Mouse (Mus musculus) cerebellum, adult 11-12 months (tissue): Measurements from ENCODE around the gene Rhobtb1.

Experiments
- DNase-seq: peaks from one replicate; pipeline ENCODE4 v3.0.0; 2022

The Rhobtb1 gene

GRCm38 (mm10) chr10:69151045-69151444 is at the start of gene Rhobtb1:
Gene Rhobtb1 (plus strand): TSS chr10:69151434.
- DNase-seq = no peak

DNA sequence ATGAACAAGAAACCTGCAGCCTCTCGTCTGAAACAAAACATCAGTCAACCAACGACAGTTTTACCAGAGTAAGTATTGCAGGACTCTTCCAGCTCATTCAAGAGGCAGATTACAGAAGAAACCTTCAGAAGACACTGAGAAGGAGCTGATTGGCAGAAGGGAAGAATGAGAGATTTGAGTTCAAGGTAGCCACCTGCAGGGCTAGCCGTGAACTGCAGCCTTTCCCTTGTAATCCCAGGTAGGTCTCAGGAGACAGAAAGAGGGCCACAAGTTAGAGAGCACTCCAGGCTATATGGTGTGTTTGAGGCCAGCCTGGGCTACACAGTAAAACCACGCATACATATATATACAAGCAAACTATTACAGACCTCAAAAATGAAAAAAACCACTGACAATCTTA is 49.2 kb upstream of the Rhobtb1 start:
- DNase-seq = no peak

DNA sequence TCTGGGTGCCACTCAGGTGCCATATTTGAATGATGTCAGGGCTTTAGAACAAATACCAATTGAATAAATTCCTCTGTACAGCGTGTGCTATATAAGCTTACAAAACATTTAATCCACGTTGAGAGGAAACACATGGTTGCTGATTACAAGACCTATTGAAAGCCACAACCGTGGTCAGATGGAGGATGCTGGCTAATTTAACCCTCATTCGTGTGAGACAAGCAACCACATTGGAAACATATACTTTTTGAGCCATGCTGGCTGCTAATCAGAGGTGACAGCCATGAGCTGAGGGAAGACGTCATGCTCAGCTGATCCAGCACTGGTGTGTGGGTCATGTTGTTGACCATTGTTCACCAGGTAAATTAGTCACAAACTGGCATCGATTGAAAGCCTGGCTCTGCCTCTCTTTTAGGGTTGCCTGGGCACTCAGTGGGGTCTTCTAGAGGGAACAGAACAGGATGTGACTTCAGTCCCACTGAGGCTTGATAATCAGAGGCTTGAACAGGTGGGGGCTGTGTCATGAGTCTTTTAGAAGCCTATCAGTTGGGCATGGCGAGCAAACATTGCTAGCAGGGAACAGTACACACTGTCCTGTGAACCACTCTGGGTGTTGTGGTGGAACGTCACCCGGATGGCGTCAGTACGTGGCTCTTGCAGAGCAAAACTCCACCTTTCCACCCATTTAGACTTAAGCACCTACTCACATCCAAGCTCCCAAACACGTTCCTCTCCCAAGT is 46.9 kb upstream of the Rhobtb1 start:
- DNase-seq = no peak

GRCm38 (mm10) chr10:69104883-69105225 is 46.4 kb upstream of the Rhobtb1 start:
- no peak for DNase-seq

DNA sequence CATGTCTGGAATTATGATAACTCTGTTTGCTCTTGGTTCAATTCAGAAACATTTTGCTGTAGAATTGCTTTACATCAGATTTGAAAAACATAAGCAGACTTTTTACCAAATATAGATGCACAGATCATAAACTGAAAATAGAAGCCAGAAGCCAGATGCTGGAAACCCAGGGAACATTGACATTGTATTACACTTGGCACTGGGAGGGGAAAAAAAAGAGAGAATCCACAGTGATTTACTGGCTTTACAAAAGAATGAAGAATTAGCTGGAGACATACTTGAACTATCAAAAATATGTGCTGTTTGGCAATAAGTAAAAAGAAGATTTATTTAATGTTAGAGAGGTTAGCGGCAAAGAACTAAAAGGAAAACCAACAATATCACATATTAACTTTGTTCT is 44.4 kb upstream of the Rhobtb1 start:
- DNase-seq = no peak

DNA sequence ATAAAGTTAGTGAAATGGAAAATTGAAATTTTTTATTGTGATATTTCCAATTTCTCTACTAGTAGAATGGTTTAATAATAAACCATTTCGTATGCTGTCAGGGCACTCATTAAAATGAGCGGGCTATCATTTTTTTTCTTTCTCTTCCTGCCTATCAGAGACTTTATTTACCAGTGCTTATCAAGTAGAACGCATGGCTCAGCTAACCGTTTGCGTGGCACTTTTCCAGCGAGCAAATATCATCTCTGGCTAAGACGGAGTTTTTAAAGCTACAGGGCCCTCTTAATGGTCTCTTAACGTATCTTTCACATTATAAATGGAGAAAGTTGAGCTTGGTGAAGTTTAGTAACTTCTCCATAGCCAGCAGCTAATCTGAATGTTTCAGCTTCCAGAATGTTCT is 44.0 kb upstream of the Rhobtb1 start:
- DNase-seq = no peak

DNA sequence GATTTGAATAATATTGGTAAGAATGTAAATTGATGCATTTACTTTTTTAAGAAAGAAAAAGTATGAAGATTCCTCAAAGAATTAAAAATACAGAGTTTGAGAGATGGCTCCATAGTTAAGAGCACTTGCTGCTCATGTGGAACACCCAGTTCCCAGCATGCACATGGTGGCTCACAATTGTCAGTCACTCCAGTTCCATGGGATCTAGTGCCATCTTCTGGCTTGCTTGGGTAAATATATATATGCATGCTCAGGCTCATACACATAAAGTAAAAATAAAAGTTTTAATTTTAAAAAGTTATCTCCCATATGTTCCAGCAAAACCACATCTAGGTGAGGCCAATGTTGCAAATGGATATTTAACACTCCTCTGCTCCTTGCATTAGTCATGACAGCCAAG is 36.9 kb upstream of the Rhobtb1 start:
- DNase-seq = no peak

GRCm38 (mm10) chr10:69117996-69118395 is 33.2 kb upstream of the Rhobtb1 start:
- no peak for DNase-seq

DNA sequence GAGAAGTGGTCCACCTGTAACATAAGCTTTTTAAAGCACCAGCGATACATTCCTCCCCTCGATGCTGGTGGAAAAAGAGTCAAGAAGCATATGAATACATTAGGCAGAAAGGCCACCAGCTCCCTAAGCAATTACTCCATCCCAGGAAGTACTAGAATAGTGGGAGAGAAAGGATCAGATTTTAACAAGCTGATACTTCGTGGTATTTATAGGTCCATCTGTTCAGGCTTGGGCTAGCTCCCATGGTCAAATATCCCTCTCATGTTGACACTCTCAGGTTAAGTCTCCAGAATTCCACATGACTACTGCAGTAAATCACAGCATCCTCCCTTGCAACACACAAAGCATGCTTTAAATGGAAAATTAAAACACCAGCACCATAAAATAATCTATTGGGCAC is 32.3 kb upstream of the Rhobtb1 start:
- DNase-seq = no peak

GRCm38 (mm10) chr10:69119456-69119855 is 31.8 kb upstream of the Rhobtb1 start:
- DNase-seq = no peak

DNA sequence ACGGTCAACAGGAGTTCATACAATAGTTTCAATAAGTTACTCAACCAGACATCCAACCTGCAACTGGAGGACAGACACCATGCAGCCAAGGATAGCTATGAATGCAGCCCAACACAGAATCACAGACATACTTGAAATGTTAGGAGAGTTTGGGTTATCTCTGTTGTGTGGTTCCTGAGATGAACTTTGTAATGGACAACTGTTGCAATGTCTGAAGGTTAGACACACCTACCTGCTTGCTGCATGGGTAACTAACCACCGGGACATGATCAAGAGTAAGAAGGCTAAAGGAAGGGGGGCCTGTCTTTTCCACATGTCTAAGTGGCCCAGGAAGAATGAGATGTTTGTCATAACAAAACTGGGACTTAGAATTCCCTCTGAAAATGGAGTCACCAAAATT is 24.7 kb upstream of the Rhobtb1 start:
- DNase-seq = no peak

- DNase-seq = no peak
Measured at GRCm38 (mm10) chr10:69128531-69128930, 22.7 kb upstream of the Rhobtb1 start.

DNA sequence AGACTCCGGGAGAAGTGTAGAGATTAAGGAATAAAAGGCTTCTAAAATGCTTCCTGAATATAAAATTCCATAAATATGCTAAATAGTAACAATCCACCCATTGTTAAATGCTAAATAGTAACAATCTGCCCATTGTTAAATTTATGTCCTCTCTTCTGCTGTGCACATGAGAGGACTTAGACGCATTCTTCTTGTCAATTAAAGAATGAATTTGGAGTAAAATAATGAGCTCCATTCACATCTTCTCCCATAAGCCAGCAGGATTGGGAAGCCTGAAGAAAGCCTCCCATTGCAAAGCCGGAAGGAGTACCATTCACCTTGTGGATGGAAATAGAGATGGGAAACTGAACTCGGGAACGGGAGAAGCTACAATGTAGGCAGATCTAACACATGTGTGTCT is 20.6 kb upstream of the Rhobtb1 start:
- no peak for DNase-seq

- no peak for DNase-seq
Measured at GRCm38 (mm10) chr10:69134356-69134755, 16.9 kb upstream of the Rhobtb1 start.

DNA sequence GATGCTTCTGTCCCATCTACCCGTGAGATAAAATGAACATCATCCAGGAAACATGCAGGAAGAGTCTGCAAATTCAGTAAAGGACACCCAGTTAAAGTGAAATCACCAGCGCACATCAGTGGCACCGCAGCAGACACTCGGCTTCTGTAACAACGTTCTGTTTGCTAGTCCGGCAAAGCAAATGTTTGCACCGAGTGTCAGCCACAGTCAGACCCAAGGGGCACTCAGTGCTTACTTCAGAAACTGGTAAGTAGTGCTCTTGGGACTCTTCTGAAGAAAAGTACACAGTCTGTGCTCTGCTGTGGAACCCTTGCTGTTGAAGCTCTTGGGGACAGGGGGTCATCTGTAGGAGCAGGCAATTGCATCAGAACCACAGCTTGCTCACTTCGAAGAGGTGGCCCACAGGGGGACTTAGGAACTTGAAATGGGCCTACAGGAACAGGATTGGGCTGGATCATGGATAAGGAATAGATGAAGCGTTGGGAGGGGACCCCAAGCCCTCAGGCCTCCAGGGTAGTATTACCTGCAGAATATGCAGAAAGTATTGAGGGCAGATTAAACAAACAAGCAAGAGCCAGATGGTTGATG is 14.9 kb upstream of the Rhobtb1 start:
- DNase-seq = no peak

DNA sequence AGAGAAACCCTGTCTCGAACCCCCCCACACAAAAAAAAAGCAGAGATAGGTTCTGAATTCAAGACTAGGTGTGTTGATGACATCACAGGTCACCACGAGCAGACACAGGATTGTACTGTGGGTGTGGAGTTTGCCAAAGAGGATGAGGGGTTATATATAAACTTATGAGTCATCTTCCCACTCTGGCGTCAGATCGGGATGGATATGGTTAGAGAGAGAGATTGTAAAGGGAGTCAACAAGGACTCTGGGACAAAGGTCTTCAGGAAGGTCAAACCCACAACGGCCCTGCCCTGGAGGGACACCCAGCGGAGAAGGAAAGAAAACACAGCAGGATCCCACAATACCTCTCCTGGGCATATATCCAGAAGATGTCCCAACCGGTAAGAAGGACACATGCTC is 2.0 kb upstream of the Rhobtb1 start:
- DNase-seq = no peak

DNA sequence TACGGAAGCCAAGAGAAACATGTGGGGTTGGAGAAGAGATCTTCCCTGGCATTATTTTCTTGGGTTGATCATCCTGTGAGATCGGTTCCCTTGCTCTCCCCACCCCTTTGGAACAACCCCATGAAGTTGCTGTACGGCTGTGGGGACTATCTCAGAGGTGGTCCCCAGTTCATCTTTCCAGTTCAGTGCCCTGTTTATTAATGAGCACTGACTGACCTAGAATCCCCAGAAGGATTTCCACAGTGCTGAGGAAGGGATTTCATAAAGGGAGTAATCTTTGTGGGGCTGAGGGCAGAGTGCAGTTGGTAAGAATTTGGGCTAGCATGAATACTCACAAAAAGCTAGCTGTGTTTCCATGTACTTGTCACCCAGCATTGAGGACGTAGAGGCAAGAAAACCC is 1.7 kb downstream of the Rhobtb1 start:
- DNase-seq = no peak

DNA sequence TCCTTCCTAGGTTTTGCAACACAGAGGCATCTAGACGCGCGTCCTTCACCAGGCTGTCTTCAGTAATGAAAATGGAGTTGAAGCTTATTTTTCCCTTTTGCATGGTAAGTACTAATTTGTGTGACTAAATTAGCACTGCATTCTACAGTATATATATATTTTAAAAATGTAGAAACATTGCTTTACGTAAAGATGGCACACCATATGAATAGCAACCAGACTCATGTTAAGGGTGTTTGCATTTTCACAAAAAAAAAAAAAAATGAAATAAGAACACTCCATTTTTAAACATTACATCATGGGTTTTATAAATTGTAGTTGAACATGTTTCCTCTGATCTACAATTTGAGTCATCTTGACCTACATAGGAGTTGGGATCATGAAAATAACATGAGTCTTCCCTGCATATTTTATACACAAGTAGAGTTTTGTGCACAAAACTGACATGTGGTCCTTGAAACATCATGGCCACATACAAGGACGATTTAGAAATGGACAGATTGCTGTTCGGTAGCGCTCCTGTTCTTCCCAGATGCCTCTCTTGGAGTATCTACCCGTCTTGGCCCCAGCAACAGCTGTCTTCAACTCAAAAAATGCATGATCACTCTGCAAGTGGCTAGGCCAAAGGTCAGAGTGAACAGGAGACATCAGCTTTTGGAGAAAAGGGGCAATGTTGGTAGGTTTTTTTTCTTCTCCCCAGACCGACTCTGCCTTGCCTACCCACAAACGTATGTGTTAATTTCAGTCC is 4.4 kb downstream of the Rhobtb1 start:
- DNase-seq = no peak

- no peak for DNase-seq
Measured at GRCm38 (mm10) chr10:69156462-69156861, 5.2 kb downstream of the Rhobtb1 start.

DNA sequence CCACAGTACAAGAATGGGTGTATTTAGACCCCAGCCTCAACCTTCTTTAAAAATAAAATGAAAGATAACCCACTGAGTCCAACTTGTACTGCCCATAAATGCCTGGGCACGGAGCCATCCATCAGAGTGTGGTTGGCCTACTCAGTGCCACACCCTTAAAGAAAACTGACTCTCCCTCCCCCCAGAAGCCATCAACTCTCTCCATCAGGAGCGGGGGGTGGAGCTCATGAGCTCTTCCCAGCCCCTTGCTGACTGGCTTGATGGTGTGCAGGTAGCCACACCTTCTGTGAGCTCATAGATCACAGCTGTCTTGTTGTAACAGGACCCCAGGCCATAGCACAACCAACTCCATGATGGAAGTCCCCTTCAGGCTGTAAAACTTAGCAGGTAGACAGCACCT is 6.2 kb downstream of the Rhobtb1 start:
- DNase-seq = no peak

DNA sequence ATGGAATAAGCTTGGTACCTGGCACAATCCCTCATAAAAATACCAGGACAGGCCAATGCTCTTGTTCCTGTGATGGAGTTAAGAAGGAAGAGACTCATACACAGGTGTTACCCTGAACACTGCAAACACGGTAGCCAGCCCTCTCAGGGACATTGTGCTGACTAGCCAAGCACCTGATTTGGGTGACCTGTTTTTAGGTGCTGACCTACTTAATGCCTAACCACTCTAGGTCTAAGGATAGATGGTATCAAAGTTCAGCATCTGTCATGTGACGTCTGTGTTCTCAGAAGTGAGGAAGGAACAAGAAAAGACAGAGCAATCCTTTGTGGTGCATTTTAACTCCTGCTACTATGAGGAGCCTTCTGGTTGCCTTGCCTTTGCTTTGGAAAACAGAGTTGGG is 9.6 kb downstream of the Rhobtb1 start:
- no peak for DNase-seq

DNA sequence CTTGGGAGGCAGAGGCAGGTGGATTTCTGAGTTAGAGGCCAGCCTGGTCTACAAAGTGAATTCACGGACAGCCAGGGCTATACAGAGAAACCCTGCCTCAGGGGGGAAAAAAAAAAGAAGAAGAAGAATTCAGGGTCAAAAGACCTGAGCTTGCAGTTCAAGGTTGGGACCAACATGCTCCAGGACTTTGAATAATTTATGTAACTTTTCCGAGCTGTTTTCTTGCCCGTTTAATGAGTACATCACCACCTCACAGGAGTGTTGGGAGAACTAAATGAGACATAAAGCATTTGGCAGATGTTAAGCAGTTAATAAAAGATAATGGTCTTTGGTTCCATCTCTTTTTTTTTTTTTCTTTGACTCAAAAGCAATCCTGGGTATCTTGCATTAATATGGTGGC is 10.3 kb downstream of the Rhobtb1 start:
- no peak for DNase-seq

- no peak for DNase-seq
Measured at GRCm38 (mm10) chr10:69162577-69162976, 11.3 kb downstream of the Rhobtb1 start.

DNA sequence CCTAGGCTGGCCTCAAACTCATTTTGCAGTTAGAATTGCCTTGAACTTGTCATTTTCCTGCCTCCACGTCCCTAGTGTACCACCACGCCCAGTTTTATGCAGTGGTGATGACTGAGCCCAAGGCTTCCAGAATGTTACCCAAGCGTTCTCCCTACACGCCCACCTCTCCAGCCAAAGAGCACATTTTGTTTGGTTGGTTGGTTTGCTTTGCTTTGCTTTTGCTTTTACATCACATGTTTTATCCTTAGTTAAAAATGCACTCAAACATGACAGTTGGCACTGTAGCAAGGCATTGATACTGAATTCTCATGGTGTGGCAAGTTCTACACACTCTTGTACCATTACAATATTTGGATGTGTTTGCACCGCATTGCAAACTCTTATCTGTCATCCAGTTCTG is 12.0 kb downstream of the Rhobtb1 start:
- no peak for DNase-seq
